Mouse (Mus musculus) kidney, adult 8-10 months (tissue): ENCODE measurements at regions not wholly inside any gene's neighbourhood (a gene's known extent, or its start where the extent isn't known, plus 50 kb on each side); places are given as distances from the start of the nearest gene placed in this dataset.

ENCODE experiments used
- DNase-seq, 2 experiments: peaks; one replicate each; pipeline ENCODE4 v3.0.0; 2022

GRCm38 (mm10) chr11:51911481-51911880 is 54.0 kb upstream of the Jade2 start:
- no peak for DNase-seq

DNA sequence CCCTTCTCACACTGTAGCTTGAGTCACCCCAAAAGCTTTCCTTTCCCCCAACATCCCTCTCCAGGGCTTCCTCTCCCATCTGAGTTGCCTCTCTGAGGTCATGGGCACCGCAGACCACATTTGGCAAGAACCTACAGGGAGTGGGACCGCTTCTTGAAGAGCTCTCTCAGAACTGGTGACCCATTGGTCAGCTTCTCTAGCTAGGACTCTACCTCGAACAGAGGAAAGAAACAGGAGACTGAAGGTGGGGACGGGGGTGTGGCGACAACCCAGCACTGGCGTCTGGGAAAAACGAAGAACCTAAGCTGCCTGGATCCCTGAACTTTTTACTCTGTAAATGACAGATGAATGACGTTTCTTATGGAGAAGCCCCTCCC is 51.8 kb upstream of the Cdkn2aipnl start:
- DNase-seq: no peak

DNA sequence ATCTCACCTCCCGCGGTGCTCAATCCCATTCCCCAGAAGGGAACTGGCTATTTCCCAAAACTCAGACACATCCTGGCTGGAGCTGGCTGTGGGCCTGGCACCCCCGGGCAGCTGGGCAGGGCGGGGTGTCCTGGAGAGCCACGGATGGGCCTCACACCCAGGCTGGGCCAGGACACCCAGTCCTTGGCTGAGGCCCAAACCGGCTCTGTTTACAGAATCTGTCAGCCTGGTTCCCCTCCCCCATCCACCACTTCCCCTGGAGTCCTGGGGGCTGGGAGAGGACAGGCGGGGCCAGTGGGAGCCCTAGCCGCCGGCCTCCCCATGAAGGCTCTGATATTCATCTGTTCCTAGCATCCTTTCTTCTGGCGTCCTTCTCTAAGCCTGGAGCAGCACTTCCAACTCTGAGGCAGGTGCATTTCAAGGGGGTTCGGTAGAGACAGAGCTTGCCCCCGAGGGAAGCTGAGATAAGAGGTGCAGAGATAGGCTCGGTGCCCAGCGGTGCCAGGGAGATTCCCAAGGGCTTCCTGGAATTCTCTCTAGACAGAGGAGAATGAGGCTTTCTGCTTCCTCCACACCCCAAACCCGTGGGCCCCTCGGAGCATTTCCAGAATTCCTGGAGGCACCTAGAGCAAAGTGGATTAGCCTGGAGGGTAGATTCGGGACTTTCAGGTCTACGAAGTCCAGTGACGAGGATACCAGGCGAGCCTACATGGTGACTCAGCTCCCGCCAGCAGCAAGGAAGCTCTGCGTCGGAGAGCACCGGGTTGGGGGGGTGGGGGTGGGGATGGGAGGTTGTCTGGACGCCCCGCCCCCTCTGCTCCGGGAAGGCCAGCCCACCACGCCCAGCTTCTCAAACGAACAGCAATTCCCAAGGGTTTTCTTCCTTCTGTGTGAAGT is 51.2 kb upstream of the Cdkn2aipnl start:
- peak; percentile 91 to 95 for DNase-seq
